Mouse (Mus musculus) testis, adult 2 months (tissue): ENCODE data around the gene Ano7.

ENCODE experiments used
- CTCF ChIP-seq: fragments of 200-500 bp; IDR thresholded peaks from 2 replicates; pipeline ENCODE4 v1.5.1; 2012; ENCODE audit warnings: low read depth, mild to moderate bottlenecking, inconsistent platforms, low read length, moderate library complexity; ENCODE audit not compliant: control insufficient read depth, insufficient read depth, insufficient replicate concordance
- POLR2A ChIP-seq: fragments of 200-500 bp; IDR thresholded peaks from 2 replicates; pipeline ENCODE4 v1.6.1; 2012; ENCODE audit warnings: low read depth, mild to moderate bottlenecking, inconsistent platforms, low read length, moderate library complexity; ENCODE audit not compliant: control insufficient read depth

DNA sequence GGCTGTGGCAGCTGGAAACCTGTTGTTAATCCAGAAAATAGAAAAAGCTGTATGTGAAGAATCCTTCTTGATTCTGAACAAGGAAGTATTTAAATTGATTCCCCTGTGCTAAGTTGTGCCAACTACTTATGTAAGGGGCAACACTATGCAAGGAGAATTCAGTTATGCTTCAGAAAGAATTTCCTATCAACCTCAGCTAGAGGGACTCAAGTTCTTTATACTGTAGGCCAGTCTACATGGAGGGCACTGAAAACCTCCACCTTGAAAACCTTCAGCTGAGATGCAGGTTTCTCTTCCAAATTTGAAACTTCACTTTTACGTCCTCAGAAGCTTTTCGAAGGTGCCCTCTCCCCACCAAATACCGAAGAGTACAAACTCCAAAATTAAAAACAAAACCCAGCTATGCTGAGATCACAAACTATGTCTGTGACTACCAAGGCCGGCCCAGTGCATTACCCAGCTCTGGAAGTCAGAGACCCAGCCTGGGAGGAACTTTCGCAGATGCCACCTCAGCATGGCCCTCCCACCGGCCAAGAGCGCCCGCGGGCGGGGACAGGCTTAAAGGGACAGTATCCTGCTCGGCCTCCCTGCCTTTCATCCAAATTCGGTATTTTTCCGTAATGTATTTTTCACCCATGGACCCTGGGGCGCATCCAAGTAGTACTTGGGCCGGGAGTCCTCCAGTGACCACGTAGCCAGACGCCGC, 70.8 kb downstream of the Ano7 start:
- no peak for TF ChIP-seq CTCF
- TF ChIP-seq POLR2A, result no peak; the same call in 1 of the 2 replicates
